Mouse (Mus musculus): ENCODE measurements around the gene Sync.

DNA sequence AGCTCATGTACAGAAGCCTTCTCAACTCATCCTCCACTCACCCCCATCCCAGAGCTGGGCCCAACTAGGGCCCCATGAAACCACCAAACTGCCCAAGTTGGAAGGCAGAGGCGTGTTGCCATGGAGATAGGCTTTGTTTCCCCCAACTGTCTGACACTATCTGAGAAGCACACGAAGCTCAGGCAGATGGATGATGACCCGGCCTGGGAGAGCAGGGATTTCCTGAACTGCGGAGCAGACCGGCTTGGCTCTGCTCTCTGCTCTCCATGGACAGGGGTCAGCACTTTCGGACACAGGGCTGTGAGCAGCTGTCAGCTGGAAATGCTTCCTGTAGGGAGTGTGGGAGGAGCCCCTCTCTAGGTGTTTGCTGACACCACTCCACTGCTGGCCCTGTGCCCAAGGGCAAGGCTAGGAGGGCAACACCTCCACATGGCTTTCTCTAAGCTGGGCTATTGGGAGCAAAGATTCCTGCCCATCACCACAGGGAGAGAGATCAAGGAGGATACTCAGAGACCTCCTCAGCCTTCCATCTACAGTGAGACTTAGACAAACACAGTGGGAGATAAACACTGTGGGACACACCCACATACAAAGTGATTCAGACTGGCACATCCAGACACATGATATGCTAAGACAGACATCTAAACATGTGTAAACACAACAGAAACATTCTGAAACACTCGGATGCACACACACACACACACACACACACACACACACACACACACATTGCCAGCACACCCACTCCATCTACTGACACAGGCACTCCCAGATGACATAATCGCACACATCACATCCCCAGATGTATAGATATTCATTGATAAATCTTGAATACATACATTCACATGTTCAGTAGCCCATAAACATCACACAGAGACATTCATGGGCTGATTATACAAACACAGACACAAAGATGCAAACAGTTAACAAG is 30.7 kb upstream of the Sync start:
- TF ChIP-seq CTCF (IDR thresholded peaks at IDR 0.05; ENCODE audit: low read depth) (no peak), EP300 (IDR thresholded peaks at IDR 0.05; ENCODE audit: low read depth) (peak; percentile 71)
